Mouse (Mus musculus): ENCODE results near the gene Sh3rf1.
"Not testable (repeated sequence)": the region's sequence is repeated elsewhere in the genome, so short reads cannot be mapped to it uniquely, and the experiment has no call there.

Gene Sh3rf1

DNA sequence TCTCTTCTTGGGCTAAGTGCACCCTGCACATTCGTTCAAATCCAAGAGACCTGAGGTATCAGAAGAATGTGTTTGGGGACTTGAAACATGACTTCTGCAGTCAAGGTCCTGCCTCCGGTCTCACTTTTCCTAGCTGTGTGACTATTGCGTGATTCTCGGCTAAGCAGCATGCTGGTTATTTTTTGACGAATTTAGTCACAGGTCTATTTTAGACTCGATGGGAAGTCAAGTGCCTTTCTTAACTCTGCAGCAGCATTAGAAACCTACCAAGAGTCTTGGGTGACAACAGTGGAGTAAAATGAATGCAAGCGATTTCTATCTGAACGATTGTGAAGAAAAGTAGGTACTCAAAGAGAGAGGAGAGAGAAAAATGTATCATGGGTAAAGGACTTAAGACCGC, 149.6 kb downstream of the Sh3rf1 start:
- no peak for DNase-seq (ENCODE audit: low spot score)

DNA sequence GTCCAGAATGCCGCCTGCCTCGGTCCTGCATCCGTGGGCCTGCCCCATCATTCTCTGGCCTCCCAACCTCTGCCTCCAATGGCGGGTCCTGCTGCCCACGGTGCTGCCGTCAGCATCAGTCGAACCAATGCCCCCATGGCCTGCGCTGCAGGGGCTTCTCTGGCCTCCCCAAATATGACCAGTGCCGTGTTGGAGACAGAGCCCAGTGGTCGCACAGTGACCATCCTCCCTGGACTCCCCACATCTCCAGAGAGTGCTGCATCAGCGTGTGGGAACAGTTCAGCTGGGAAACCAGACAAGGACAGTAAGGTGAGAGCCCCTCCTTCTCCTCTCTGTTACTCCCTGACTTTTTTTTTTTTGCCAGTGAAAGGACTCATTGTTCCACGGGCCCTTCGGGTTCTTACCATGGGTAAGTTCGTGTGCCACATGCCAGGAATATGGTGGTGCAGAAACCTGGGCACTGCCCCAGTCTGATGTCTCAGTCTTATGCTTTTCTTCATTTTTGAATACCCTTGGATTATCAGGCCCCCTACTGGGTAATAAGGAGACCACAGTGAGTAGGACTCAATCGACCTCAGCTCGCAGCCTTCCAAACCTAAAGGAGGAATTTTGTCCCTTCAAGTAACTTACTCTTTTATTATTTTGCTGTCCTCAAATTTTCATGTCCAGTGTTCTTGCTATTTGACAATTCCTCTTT, 150.5 kb downstream of the Sh3rf1 start:
- DNase-seq (ENCODE audit: low spot score): no peak

DNA sequence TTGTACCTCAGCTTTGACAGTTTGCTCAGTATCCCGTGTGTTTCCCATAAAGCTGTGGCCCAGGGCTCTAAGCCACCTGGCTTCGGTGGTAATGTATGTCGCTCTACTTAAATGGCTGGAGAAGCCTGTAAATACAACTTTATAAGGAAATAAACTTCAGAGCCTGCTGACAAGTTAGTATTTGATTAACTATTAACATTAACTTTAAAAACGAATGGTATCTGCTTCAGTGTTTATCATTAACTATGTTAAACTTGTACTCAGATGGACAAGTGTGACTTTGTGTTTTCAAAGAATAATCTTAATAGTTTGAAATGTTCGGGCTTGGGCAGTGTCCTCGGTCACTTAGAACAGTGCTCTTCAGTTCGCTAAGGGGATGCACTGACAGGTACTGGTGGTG, 151.5 kb downstream of the Sh3rf1 start:
- no peak for DNase-seq (ENCODE audit: low spot score)

DNA sequence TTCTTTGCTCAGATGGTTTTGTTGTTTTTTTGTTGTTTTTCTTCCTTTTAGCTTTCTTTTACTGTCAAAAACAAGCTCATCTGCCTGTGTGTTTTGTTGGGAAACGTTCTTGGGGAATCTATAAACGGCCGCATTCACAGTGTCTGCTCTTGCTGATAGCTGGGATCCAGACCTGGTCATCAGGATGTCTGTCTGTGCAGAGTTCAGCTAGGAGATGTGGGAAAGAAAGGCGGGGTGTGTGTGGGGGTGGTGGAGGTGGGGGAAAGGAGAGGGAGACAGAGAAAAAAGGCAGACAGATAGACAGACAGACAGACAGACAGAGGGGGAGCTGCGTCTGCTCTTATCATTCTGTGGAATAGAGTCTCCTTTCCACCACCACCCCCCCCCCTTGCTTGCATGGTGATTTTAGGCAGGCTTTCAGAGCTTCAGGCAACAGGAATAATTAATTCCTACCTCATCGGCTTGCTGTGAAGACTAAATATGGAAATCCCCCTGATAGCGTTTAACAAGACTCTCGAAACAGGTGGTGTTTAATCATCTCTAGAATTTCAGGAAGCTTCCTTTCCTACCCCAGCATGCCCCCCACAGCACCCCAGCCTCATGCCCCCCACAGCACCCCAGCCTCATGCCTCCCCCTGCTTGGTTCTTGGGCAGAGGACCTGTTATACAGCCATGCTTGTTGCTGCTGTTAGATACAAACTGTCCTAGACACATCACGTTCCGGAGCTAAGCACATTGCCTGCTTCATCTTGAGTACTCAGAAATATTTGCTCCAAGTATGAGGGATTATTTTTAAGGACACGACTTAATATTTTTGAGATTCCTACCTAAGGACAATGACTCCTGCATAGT, 155.4 kb downstream of the Sh3rf1 start:
- no peak for DNase-seq (ENCODE audit: low spot score)

DNA sequence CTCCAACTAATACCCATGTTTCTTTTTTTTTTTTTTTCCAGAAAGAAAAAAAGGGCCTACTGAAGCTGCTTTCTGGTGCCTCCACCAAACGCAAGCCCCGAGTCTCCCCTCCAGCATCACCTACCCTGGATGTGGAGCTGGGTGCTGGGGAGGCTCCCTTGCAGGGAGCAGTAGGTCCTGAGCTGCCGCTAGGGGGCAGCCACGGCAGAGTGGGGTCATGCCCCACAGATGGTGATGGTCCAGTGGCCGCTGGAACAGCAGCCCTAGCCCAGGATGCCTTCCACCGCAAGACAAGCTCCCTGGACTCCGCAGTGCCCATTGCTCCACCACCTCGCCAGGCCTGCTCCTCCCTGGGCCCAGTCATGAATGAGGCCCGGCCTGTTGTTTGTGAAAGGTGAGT, 160.9 kb downstream of the Sh3rf1 start:
- DNase-seq (ENCODE audit: low spot score): no peak

DNA sequence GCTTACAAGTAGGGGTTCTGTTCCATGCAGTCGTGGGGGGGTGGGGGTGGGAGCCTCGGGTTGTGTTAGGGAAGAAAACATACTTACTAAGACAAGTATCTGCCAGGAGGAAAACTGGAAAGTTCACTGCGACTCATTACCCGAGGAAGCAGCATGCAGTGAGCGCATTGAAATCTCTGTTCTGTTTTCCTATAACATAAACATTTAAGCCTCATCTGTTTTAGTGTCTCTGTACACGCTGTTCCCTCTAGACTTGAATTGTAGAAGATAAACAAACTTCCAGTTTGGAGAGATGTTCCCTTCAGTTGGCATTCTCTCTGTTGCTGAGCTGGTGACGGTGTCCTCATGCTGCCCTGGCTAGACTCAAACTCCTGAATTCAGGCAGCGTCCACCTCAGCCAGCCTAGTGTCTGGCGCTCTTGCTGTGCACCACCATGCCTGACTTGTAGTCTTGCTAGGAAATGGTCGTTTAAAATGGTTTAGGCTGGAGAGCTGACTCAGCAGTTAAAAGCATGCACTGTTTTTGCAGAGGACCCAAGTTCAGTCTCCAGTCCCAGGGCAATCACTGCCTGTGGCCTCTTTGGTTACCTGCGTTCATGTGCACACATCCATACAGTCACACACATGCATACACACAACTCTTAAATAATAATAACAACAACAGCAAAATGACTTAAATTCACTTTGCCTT, 162.0 kb downstream of the Sh3rf1 start:
- no peak for DNase-seq (ENCODE audit: low spot score)

DNA sequence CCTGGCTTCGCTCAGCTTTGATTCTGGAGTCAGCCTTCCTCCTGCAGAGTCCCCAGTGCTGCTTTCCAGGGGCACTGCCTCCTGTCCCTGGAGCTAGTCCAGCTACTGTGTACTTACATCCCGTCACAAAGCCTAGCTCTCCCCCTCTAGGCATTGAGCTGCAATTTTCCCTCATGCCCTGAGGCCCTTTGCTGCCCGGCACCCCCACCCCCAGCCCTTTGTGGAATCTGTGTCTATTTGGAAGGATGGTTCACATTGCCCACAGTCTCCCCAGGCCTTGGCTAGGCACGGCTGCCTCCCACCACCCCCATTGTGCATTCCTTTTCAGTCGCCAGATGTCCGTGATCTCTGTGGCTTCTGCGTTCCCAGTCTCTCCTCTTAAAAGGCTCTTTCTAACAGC, 163.0 kb downstream of the Sh3rf1 start:
- no peak for DNase-seq (ENCODE audit: low spot score)

DNA sequence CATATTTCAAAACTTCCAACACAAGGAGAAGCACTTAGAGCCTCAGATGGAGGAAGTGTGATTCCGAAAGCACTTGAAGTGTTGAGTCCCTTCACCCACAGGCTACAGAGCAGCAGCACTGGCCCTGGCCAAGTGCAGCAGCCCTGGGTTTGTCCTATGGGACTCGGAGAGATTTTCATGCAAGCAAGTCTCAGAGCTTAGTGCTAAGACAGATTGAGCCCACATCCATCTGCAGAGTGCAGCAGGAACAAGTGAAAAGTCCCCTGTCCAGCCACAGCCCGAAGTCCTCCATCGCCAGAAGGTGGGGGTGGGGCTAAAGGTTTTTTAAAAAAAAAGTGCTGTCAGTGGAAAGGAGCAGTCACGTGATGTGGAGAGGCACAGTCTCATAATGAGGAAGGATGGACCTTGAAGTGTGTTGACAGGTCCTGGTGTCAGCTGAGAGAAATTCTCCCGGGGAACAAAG, 163.9 kb downstream of the Sh3rf1 start:
- peak; percentile 58 for DNase-seq (ENCODE audit: low spot score)

DNA sequence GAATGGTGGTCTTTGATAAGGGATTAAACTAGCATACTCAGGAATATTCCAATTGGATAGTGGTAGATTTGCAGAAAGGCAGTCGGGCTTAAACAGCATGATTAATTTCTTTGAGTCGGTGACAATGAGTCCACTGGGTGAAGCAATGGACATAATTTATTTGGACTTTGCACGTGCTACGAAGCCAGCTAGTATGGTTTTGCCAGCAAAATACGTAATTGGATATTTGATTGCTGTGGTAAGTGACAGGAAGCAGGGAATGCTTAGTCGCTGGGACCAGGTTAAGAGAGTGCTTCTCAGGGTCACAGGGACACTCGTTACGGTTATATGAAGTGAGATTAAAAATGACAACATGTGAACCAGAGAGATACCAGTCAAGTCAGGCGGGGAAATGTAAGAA, 164.7 kb downstream of the Sh3rf1 start:
- no peak for DNase-seq (ENCODE audit: low spot score)

DNA sequence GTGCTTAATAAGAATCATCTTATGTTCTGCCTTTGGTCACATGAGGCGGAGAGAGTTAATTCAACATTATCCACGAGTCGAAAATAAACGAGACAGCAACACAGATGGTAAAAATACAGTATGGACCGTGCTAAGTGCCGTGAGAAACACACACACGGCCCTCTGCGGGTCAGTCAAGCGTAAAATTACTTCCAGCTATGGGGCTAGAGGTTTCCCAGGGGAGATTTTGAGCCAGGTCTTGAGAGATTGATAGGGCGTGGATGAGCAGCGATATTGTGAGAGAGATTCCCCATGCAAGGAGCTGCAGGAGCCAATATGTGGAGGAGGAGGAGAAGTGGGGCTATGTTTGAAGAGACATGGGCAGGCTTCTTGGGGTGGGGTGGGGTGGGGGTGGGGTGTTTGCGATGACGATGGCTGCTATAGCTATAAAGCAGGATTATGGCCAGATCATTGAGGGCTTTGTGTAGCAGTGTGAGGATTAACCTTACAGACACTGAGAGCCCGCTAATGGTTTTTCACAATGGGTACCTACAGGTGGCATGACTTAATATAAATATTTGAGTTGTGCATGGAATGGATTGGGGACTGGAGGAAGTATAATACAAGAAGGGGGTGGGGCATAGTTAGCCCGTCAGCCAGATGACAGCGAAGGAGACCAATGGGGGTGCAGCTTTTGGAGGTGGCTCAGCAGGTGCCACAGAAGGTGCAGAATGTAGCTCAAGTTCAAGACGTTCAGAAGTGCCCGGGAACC, 166.8 kb downstream of the Sh3rf1 start:
- no peak for DNase-seq (ENCODE audit: low spot score)

DNA sequence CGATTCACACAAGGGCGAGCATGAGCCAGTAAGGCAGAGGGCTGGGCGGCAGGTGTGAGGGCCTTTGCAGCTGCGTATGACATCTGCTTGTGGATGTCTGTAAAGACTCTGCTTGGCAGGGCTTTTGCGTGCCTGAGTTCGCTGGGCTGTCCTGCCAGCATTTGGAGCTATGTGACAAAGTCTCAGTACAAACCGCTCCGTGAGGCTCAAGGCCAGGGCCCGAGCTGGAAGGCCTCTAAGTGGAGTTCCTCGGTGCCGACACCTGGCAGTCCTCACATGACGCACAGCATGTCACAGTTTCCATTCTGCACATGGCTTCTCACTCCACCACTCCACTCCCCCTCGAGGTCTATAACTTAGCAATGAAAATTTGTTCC, 167.4 kb downstream of the Sh3rf1 start:
- DNase-seq (ENCODE audit: low spot score): no peak

DNA sequence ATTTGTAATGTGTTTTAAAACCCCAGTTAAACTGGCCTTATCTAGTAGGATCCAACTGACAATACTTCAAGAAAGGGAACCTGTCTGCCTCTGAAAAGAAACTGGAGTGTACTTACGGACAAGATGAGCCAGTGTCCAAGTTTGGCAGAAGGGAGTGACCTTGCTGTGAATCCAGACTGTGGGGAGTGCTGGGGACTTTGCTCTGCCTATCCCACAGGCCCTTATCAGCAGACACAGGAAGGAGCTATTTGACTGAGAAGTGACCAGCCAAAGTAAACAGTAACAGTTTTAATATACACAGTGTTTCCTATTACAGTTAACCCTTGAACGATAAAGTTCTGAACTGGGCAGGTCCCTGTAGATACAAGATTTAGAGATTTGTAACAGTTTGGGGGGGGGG, 173.5 kb downstream of the Sh3rf1 start:
- DNase-seq (ENCODE audit: low spot score): peak; percentile 81

DNA sequence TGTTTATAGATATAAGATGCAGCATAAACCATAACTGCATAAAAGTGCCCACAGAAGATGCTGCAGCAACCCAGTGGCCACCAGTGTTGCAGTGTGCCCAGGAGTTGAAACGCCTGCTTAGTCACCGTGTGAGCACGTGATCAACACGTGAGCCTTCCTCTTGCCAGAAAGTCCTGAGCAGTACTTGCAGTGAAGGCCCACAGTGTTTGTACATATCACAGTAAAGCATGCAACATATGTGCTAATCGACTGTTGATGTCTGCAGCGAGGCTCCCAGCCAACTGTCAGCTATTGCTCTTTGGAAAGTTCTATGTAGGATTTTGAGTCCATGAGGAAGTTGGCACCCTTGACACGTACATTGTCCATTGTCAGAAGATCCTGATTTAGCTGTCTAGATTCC, 174.1 kb downstream of the Sh3rf1 start:
- DNase-seq (ENCODE audit: low spot score): peak; percentile 65

DNA sequence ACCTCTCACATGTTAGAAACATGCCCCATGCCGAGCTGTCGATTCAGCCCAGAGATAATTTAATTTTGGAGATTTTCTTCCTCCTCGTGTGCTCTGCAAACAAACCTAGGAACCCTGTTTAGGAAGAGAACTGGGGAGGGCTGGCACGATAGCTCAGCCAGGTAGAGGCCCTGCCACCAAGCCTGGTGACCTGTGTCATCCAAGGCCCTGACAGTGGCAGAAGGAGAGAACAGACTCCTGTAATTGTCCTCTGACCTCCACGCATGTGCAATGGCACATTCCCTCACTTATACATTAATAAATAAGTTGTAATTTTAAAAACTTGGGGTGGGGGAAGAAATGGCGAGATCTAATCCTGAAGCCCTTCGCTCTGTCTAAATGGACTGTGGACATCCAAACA, 179.2 kb downstream of the Sh3rf1 start:
- no peak for DNase-seq (ENCODE audit: low spot score)

DNA sequence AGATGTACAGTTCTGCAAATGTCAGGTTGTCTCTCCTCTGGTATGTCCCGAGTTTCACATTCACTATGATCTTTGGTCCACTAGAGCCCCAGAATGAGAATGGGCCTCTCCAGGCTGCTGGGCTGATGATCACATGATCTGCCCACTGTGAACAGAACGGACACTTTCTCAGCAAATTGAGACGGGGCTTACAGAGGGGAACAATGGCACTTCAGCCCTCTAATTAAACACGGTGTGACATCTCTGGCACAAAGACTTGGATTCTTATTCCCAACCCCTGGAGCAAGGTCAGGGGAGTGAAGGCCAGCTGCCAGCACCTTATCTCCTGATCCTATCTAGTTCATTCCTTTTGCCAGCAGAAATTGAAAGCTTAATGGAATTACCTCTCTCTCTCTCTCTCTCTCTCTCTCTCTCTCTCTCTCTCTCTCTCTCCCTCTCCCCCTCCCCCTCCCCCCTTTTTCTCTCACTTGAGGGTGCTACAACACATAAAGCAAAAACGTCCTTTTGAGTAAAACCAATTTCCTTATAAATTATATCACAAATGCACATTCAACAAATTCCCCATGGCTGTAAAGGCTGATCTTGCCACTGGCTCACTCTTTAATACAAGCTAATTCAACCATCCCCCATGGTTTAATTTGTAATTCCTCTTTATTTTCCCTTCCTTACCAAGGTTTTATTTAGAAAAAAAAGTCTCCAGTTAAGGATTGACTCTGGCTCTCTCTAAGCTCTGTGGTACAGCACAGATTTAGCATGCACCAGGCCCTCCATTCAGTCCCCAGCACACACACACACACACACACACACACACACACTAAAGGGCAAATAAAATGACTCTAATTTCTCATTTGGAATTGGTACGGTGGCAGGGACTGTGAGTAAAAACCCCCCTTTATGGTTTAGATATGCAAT, 179.8 kb downstream of the Sh3rf1 start:
- peak; percentile 35 for DNase-seq (ENCODE audit: low spot score)

DNA sequence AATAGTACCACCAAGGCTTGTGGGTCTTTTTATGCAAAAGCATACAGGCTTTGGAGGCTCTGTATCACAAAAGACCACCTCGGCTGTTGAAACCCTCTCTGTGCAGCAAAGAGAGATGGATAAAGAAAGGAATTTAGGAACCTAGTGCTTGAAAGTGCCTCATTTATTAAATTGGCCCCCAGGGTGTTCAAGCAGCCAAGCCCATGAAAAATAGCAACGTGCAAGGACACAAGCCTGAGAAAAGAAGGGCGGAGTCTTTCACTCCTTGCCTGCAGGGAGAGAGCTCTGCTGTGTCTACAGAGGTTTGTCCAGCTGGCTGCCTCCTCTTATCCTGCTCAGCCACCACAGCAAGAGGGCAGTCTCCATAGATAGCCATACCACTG, 180.5 kb downstream of the Sh3rf1 start:
- DNase-seq (ENCODE audit: low spot score): no peak

DNA sequence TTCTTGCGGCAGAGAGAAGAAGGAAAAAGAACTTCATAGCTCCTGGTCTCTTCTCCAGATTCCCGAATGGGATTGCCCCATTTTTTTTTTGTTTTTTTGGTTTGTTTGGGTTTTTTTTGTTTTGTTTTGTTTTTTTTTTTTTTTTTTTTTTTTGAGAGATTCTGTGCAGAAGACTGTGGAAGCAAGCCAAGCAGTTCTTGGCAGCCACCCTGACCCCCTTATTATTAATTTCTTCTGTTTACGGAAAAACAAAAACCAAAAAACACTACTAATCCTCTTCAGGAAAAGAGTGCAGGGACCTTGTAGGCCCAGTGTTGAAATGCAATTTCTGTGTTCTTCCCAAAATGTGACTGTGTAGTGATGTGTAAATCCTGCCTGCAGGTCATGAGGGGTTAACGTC, 185.4 kb downstream of the Sh3rf1 start:
- no peak for DNase-seq (ENCODE audit: low spot score)

DNA sequence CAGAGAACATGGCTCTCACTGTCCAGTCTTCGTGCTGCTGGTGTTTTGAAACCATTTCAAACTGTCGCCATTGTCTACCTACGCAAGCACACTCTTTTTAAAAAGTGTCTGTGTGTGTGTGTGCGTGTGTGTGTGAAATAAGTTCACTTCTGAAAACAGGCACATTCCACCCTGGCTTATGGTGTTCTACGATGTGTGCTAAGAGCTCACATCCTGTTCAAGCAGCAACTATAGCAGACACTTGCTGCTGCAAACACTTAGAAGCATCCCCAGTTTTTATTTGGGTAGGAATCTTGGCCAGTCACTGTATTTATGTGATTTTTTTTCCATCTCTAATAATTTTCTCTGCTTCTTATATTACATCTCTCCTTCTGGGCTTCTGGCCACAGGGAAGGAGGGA, 186.0 kb downstream of the Sh3rf1 start:
- DNase-seq (ENCODE audit: low spot score): not testable (repeated sequence)

DNA sequence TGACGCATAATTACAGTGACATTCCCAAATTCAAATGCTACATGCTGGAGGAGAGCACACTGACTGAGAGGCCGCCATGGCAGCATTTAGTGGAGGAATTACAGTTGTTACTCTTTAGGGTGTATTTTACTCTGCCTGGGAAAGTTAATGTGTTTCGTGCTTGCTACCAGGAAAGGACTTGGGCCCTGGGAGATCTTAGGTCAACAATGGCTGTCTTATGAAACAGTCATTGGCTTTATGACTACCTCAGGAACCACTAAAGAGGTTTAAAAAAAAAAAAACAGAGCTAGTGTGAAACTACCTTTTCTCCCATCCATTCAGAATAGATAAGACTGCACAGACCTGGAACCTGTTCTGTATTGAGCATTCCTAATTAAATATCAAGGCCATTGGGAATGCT, 195.8 kb downstream of the Sh3rf1 start:
- DNase-seq (ENCODE audit: low spot score): peak; percentile 23

DNA sequence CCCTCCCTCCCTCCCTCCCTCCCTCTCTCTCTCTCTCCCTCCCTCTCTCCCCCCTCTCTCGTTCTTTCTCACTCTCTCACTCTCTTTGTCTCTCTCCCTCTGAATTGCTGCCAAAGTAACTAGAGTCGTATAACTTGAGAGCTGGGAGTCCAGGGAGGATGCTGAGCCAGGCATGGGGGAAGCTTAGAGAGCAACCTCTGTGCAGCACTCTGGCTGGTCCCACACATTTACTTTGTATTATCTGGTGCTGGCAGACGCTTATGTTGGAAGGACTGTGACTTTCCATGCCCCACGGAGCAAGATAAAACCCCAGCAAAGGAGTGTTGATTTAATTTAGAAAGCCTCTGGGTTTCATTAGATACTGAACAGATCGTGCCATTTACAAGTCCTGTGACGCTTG, 196.5 kb downstream of the Sh3rf1 start:
- no peak for DNase-seq (ENCODE audit: low spot score)

DNA sequence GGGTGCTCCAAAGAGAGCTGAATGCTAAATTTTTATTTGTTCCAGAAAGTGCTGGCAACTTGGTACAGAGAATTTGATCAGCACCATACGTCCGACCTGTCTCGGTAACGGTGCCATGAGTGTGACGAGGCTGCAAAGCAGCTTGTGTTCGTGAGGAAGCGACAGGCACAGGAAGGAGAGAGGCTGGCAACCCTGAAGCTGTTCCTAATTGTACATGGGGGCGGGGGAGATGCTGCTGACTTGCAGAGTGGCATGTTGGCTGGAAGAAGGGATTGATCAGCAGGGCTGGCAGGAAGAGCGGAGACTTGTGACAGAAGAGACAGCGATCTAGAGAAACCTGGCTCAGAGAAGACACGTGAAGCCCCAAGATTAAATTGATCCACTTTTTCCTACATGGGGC, 197.9 kb downstream of the Sh3rf1 start:
- DNase-seq (ENCODE audit: low spot score): no peak
